Mouse (Mus musculus): Measurements from ENCODE around the gene Morn1.
"Not testable (repeated sequence)": the region's sequence is repeated elsewhere in the genome, so short reads cannot be mapped to it uniquely, and the experiment has no call there.

The Morn1 gene

DNA sequence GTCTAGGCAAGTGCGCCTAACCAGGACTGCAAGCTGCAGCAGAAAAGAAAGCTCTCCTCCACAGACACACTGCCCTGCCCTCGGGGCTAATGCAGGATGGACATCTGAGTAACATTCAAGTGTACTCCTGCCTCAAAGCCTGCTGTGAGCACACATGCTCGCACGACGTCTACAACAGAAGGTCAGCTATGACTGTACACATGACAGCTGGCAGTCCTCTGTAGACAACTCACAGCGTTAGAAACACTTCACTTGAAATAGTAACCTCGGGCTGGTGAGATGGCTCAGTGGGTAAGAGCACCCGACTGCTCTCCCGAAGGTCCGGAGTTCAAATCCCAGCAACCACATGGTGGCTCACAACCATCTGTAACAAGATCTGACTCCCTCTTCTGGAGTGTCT lies 7.6 kb upstream of the Morn1 start:
- not testable (repeated sequence) for DNase-seq (ENCODE audit: low read depth, low spot score)

- DNase-seq (ENCODE audit: low read depth, low spot score), result no peak
These were observed 6.7 kb upstream of the Morn1 start for GRCm38 (mm10) chr4:155079666-155080065.

DNA sequence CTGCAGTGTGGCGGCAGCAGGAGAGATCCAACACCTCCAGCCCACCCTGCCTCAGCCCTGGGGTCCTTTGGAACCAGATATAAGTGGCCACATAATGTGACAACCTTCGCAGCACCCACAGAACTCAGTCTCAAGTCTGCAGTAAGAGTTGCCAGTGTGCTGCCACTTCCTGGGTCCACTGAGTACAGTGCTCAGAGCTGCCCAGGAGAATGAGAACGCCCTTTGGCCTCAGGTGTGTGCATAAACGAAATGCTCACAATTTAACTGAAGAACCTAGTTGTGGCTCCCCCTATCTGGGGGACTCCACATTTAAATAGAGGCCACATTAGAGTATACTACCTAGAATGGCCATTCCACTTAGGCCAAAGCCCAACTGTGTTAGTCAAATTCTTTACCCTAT lies 2.8 kb upstream of the Morn1 start:
- no peak for DNase-seq (ENCODE audit: low read depth, low spot score)

- no peak for DNase-seq (ENCODE audit: low read depth, low spot score)
These were observed 2.0 kb upstream of the Morn1 start for GRCm38 (mm10) chr4:155084351-155084750.

DNA sequence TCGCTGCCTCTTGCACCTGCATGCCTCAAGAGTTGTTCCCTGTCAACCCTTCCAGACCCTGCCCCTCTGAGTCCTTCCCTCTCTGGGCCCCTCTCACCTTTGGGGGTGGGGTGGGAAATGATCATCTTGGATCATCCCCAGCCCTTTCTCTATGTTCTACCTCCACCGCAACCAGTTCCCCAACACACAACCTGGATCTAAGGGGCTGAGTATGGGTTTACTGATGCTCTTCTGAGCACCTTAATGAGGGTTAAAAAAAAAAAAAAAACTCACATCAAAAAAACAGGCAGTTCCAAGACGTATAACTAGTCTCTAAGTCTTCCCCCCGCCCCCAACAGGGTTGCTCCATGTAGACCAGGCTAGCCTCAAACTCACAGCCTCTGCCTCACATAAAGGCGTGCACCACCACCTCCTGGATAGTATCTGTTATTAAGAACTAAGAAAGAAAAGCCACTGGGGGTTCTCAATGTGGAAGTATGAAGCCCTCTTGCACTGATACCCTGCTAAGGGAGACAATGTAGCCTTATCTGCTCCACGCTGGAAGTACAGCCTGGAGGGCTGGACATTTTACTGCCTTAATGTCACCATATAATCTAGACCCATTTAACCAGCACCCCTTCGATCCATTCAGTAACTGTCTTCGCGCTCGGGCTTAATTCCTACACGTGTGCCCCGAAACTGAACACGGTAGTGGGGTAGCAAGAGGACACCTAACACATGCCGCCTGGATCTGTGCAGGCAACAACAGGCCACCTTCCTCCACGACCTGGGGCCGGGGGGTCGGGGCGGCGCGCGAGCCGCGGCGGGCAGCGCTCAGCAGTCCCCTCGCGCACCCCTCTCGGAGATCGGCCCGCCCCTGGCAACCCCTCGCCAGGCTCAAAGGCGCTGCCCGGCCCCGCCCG lies 920 bp upstream of the Morn1 start:
- DNase-seq (ENCODE audit: low read depth, low spot score), result peak; percentile 39

- DNase-seq (ENCODE audit: low read depth, low spot score), result no peak
These were observed 2.9 kb downstream of the Morn1 start for GRCm38 (mm10) chr4:155089241-155089640.

DNA sequence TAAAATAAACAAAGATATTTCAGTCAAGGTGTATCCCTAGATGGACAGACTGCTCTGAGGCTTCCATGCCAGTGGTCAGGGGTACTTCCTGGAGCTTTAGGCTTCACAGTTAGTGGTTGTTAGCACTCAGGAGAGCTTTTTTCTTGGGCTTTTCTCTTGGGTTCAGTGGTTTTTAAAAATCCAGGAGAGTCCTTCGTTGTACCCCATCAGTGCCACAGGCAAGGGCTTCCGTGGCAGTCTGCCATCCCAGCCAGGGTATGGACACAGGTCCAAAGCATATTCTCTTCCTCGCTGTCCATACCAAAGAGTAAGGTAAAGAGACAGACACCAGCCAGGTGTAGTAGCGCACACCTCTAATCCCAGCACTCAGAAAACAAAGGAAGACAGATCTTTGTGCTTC lies 3.8 kb downstream of the Morn1 start:
- DNase-seq (ENCODE audit: low read depth, low spot score), result no peak

DNA sequence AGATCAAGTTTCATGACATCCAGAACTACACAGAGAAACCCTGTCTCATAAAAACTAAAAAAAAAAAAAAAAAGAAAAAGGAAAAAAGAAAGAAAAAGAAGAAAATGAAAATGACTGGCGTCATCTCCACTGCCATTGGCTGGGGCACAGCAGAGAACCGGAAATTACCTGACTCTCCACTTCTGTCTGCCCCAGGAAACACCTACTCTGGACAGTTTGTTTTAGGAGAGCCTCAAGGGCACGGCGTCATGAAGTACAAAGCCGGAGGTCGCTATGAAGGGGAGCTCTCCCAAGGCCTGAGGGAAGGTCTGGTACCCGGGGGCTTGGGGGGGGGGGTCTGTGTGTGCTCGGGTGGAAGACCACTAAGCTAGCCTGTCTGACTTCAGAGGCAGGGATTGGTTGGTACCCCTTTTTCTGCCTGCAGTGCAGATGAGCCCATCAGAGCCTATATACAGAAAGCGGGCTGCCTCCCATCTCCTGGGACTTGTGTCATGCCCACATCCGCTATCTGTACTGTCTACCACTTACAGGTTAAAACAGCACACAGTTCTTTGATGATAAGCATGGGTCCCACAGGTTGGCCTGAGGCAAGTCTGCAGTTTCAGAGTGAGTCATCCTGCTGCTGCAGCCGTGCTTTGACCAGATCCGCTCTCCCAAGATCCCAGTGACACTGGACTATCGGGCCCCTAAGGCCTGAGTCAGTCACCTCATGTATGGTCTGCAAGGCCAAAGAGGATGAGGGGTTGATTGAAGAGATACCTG lies 4.5 kb downstream of the Morn1 start:
- DNase-seq (ENCODE audit: low read depth, low spot score), result no peak

DNA sequence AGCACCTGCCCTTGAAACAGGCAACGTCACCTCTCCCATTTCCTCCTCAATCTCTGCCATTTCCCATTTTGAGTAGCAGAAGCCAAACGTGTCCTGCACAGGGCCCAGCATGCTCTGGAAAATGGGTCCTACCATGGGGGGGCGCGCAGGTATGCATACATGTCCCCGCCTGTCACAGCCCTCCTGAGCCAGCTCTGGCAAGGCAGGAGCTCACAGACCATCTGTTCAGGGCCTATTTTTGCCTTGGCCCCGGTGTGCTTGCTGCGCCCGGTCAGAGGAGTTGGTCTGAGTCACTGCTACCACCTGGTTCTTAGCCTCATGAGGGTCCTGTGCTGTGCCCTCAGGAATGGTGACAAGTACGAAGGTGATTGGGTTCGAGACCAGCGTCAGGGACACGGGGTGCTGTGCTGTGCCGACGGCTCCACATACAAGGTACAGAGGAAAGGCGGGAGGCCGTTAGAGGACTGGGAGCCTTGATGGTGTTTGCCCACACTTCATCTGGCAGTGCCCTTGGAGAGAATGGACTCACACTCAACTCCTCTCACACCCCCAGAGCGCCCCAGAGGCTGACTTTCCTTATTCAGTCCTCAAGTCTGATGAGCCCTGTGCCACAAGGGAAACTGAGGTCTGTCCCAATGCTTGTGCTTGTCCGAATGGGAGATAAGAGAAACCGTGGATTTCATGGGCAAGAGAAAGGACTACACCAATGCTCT lies 6.5 kb downstream of the Morn1 start:
- DNase-seq (ENCODE audit: low read depth, low spot score), result no peak

GRCm38 (mm10) chr4:155093431-155094149 lies 7.2 kb downstream of the Morn1 start:
- no peak for DNase-seq (ENCODE audit: low read depth, low spot score)

- peak; percentile 79 for DNase-seq (ENCODE audit: low read depth, low spot score)
These were observed 8.2 kb downstream of the Morn1 start for GRCm38 (mm10) chr4:155094565-155094964.

DNA sequence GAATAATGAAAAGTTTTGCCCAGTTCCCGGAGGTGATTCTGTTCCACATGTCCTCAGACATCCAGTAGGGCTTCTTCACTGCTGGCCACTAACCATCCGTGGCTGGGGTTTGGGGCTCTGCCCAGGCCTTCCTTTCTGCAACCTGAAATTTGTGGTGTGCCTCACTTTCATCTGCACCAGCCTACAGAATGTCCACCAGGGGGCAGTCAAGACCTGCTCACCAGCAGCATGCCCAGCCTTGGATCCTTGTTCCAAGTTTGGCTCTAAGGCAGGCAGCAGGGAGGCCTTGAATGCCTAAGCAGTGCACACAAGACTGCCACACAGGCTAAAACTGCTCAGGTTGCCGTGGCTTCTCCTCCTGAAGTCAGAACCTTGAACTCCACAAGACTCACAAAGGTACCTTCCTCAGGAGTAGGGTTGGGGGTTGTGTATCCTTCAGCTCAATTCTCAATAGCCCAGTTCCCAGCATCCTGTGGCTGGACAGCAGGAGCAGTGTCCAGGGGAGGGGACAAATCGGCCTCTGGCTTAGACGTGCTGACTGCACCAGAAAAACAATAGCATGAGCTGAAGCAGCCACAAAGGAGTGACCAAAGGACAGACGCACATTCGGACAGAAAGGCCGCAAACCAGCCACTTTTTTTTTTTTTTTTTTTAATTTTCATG lies 9.0 kb downstream of the Morn1 start:
- DNase-seq (ENCODE audit: low read depth, low spot score), result peak; percentile 89

DNA sequence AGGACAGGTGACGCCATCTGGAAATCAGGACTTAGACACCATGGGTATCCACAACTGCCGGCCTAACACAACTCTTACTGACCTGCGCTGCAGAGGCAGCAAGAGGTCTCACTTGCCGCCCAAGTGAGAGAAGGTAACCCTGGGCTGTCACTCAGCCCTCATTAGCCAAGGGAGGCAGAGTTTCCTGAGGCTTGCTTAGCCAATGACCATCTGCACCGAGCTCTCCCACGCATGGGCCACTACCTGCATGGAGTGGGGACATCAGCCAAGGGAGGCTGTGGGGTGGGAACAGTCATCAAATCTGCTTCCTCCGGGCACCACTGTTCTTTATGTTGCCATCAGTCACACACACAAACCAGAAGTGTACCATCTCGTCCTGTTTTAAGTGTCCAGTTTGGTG lies 9.6 kb downstream of the Morn1 start:
- no peak for DNase-seq (ENCODE audit: low read depth, low spot score)

- no peak for DNase-seq (ENCODE audit: low read depth, low spot score)
These were observed 11.1 kb downstream of the Morn1 start for GRCm38 (mm10) chr4:155097452-155097851.

GRCm38 (mm10) chr4:155098572-155098971 lies 12.2 kb downstream of the Morn1 start:
- DNase-seq (ENCODE audit: low read depth, low spot score), result no peak

DNA sequence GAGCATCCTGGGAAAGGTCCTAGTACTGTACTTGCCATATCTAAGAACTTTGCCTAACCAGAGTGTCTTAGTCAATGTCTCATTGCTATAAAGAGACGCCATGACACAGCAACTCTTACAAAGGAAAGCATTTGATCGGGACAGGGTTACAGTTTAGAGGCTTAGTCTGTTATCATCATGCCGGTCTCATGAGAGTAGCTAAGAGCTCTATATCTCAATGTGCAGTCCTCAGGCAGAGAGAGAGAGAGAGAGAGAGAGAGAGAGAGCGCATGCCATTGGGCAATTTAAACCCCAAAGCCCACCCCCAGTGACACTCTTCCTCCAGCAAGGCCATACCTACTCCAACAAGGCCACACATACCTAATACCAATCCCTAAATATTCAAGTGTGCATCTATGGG lies 21.5 kb downstream of the Morn1 start:
- no peak for DNase-seq (ENCODE audit: low read depth, low spot score)

GRCm38 (mm10) chr4:155109471-155109870 lies 23.1 kb downstream of the Morn1 start:
- DNase-seq (ENCODE audit: low read depth, low spot score), result no peak

DNA sequence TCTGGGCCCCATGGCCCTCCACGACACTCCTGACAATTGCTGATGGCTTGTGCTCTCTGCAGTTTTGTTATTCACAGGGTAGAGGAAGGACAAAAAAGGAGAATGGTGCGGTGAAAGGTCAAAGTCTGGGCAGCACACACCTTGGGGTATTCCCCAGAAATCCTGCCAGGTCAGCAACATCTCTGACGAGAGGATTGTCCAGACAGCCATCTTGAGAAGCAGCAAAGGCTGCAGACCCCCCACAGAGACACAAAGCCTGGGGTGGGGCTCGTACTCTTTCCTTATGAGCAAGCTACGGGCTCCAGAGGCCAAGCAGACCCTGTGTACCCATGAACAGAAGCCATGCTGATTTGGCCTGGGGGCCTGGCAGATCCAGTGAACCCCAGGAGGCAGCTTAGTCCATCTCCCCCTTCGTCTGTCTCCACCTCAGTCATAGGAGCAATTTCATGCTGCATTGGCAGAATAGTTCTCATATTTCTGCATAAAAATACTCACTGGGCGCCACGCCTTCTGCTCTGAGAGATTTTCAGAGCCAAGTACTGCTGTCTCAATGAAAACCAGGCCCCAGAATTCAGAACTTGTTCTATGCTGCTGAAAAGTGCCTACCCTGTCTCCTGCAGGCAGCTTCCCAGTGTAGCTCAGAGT lies 27.5 kb downstream of the Morn1 start:
- DNase-seq (ENCODE audit: low read depth, low spot score), result peak; percentile 80

- DNase-seq (ENCODE audit: low read depth, low spot score), result no peak
These were observed 30.2 kb downstream of the Morn1 start for GRCm38 (mm10) chr4:155116607-155117006.

GRCm38 (mm10) chr4:155117396-155117978 lies 31.1 kb downstream of the Morn1 start:
- no peak for DNase-seq (ENCODE audit: low read depth, low spot score)
